Mouse (Mus musculus): Measurements from ENCODE around the gene Erc2. TPM values are rescaled to one million over a fixed set of nuclear protein-coding genes. Genes with fewer than 3 reads are reported as not detected.

The Erc2 gene
- polyA plus RNA-seq, 1 experiment: 2.3 TPM

DNA sequence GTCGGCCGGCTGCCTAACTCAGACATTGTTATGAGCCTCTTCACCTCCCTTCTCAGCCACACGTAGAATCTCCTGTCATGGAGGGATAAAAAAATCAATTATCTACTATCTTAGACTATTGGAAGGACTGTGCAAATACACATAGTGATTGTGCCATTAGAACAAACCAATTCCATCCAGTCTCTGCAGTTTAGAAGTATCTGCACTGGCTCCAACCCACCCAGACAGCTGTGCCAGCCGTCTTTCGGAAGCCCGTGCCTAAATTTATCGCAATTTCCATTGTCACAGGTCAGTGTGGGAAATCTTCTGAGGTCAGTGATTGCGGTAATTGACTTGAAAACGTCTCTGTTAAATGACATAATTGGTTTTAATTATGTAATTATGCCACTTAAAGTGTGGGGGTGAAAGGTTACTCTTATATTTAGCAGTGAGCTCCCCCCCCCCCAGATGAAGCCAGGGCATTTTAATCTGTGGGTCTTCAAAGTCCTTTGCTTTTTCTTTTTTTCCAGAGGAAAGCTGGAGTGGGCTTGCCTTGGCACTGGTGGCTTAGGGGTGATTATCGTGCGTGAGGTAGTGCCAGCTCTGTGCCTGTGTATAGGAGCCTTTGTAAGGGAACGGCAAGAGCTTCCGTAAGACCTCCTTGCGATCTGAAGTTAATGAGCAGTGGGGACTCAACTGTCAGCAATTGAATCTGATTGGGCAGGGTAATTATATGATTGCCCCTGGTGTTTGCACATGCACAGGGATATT lies 759.7 kb downstream of the Erc2 start:
- whole genome bisulfite sequencing: 60% methylated on average over 14 of the region's 14 CpGs
- no peak for DNase-seq (ENCODE audit: low read depth, low spot score)

DNA sequence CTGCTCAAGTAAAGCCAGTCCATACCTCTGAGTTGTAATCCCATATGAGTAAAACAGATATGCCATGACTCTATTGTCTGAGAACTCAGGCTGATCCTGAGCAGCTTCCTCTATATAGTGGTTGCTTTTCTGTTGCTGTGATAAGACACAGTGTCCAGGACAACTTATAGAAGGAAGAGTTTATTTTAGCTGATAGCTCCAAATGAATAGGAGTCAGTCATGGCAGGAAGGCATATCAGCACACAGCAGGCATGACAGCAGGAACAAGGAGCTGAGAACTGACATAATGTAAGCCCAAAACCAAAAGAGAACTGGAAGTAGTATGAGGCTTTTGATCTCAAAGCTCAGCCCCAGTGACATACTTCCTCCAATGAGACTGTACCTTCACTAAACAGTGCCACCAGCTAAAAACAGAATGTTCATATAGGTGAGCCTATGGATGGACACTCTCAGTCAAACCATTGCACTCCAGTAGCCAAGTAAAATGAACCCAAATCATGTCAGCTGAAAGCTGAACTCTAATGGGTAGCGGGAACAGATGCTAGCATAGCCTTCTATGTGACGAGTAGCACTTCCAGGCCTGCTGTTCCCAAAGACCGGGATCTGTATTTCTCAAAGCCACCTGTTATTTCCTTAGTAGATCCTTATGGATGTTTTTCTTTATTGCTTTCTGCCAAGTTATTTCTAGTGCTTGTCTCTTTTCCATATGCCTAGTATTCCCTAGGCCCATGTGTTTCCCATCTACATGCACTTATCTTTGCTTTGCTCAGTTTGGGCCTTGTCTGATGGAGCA lies 764.8 kb downstream of the Erc2 start:
- no peak for DNase-seq (ENCODE audit: low read depth, low spot score)
- WGBS: 95% methylated on average over 3 of the region's 3 CpGs

- WGBS: 51% methylated on average over 2 of the region's 2 CpGs
- DNase-seq (ENCODE audit: low read depth, low spot score): peak; percentile 22
Observed at GRCm38 (mm10) chr14:28398915-28399314, 776.7 kb downstream of the Erc2 start.

- 88% methylated on average over 9 of the region's 9 CpGs for WGBS
- no peak for DNase-seq (ENCODE audit: low read depth, low spot score)
Observed at GRCm38 (mm10) chr14:28399897-28400296, 777.7 kb downstream of the Erc2 start.

DNA sequence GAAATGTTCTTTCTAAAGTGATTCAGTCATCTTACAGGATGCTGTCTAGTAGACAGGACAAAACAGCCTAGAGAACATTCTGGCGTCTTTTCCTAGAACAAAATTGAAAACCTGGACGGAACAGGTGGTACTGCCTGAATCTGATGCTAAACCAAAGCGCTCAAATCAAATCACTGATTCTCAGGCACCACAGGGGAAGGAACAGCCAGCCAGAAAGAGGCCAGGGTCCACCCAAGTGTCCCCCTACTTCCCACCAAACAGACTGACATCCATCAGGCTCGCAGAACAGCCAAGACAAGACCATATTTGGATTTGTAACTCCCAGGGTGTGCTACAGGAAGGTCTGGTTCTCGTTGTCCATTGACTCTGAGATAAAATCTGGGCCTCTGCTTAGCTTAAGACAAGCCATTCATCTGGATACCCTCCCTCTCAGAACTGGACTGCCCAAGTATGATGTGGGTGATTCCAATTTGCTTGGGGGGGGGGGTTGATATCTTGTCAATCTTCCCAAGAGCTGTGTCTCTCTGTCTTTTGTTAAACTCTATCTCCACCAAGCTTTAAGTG lies 783.1 kb downstream of the Erc2 start:
- 85% methylated on average over 5 of the region's 5 CpGs for WGBS
- no peak for DNase-seq (ENCODE audit: low read depth, low spot score)

- 66% methylated on average over 1 of the region's 1 CpGs for WGBS
- DNase-seq (ENCODE audit: low read depth, low spot score): no peak
Observed at GRCm38 (mm10) chr14:28409390-28409789, 787.2 kb downstream of the Erc2 start.

GRCm38 (mm10) chr14:28409796-28410347 lies 787.6 kb downstream of the Erc2 start:
- 82% methylated on average over 4 of the region's 4 CpGs for WGBS
- DNase-seq (ENCODE audit: low read depth, low spot score): no peak

- 75% methylated on average over 13 of the region's 13 CpGs for WGBS
- no peak for DNase-seq (ENCODE audit: low read depth, low spot score)
Observed at GRCm38 (mm10) chr14:28410789-28411225, 788.6 kb downstream of the Erc2 start.

- 76% methylated on average over 8 of the region's 8 CpGs for whole genome bisulfite sequencing
- DNase-seq (ENCODE audit: low read depth, low spot score): no peak
Observed at GRCm38 (mm10) chr14:28412252-28412995, 790.2 kb downstream of the Erc2 start.

- WGBS: 83% methylated on average over 7 of the region's 7 CpGs
- no peak for DNase-seq (ENCODE audit: low read depth, low spot score)
Observed at GRCm38 (mm10) chr14:28413516-28413915, 791.3 kb downstream of the Erc2 start.

DNA sequence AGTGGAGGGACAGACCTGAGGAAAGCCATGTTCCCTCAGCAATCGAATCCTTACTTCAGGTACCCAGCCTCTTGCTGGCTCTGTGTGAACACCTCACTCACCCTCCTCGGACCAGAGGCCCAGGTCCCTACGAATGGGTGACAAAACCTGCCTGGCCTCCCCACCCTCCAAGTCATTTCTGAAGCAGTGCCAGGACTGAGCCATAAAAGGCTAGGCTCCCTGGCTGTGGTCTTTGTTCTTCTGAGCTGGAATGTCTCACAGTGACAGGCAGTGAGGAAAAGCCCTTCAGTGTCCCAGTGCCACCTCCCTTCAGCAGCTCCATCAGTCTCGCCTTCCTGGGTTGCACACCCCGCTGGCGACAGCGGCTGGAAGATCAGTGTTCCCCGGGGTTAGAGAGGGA lies 794.8 kb downstream of the Erc2 start:
- WGBS: 16% methylated on average over 8 of the region's 8 CpGs
- DNase-seq (ENCODE audit: low read depth, low spot score): no peak

DNA sequence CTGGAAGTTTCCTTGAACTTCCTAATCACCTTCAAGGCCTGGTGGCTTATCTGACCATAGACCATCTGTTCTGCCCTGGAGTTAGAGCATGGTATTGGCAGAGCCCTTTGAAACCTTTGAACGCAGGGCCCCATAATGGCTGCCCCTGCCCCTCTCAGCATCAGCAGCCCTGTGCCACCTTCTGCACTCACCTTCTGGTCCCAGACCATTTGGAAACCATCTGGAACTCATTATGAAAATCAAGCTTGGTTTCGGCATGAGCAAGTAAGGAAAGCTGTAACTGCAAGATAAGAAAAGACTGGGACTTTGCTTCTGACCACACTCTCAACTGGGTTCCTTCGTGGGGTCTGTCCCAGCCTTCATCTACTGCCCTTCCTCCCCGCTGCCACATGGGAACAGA lies 796.3 kb downstream of the Erc2 start:
- WGBS: 90% methylated on average over 4 of the region's 4 CpGs
- DNase-seq (ENCODE audit: low read depth, low spot score): no peak

- 75% methylated on average over 9 of the region's 9 CpGs for whole genome bisulfite sequencing
- no peak for DNase-seq (ENCODE audit: low read depth, low spot score)
Observed at GRCm38 (mm10) chr14:28419188-28419587, 797.0 kb downstream of the Erc2 start.

DNA sequence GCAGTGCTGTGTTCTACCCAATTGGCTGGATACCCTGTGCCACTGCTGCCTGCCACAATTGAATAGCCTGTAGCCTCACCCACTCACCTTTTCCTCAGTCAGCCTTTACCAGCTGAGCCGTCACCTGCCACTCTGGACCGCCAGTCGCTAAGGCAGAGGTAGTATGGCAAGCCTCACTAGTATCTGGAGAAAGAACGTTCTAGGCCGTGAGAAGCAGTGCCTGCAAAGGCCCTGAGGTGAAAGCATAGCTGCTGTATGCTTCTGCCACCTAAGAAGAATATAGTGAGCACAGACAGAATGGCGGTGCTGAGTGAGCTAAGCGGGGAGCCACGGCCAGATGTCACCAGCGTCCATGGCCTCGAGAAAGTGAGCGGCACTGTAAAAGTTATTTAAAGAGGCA lies 798.4 kb downstream of the Erc2 start:
- WGBS: 89% methylated on average over 11 of the region's 11 CpGs
- DNase-seq (ENCODE audit: low read depth, low spot score): no peak

- WGBS: 34% methylated on average over 2 of the region's 2 CpGs
- DNase-seq (ENCODE audit: low read depth, low spot score): no peak
Observed at GRCm38 (mm10) chr14:28426610-28427009, 804.4 kb downstream of the Erc2 start.

GRCm38 (mm10) chr14:28431703-28432309 lies 809.6 kb downstream of the Erc2 start:
- no peak for DNase-seq (ENCODE audit: low read depth, low spot score)
- 80% methylated on average over 7 of the region's 7 CpGs for WGBS

DNA sequence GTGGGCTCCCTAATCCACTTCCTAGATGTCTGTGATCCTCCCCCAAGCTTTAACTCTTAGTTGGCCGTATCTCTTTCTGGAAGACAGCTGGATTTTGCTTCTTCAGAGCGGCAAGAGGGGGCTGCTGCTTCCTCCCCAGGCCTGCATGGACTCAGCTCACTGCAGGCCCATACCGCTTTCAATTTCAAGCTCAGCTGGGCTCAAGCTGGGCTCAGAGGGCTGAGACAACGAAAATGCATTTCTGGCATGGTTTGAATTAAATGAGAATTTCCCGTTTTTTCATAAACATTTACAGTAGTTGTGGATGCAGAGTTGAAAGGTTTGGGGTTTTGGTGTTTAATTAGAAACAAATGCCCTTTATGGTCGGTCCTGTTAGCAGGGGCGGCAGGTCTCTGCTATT lies 812.8 kb downstream of the Erc2 start:
- 76% methylated on average over 7 of the region's 7 CpGs for WGBS
- no peak for DNase-seq (ENCODE audit: low read depth, low spot score)

DNA sequence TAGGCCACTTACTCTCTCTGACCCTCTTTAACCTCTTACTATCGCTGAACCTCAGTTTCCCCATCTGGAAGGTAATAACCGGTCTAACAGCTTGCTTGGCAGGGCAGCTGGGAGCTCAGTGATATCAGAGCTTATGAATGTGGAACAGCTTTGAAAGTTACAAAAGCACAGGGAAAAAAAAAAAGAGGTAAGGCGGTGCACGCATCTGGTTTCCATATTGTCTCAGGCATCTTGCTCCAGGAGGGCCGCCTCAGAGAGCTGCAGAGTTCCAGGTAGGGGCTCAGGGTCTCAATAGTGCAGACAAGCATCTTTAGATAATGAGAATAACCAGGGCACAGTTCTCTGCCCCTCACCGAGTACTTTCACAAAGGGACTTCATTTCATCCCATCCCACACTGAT lies 816.9 kb downstream of the Erc2 start:
- WGBS: 94% methylated on average over 6 of the region's 6 CpGs

GRCm38 (mm10) chr14:28441240-28441967 lies 819.2 kb downstream of the Erc2 start:
- WGBS: 74% methylated on average over 14 of the region's 14 CpGs
- no peak for DNase-seq (ENCODE audit: low read depth, low spot score)

More for the DNA sequence above, 816.9 kb downstream of the Erc2 start:
- DNase-seq (ENCODE audit: low read depth, low spot score): no peak
